Mouse (Mus musculus) megakaryocyte, adult 5-6 weeks (primary cell): Measurements from ENCODE around the gene Ing5. TPM values are rescaled to one million over a fixed set of nuclear protein-coding genes. Genes with fewer than 3 reads are reported as not detected.
"Not testable (repeated sequence)": the region's sequence is repeated elsewhere in the genome, so short reads cannot be mapped to it uniquely, and the experiment has no call there.

Experiments
- ATAC-seq: 2 replicates; pipeline ENCODE4 v1.8.0; 2016; ENCODE audit warnings: mild to moderate bottlenecking, inconsistent platforms; ENCODE audit not compliant: poor library complexity, severe bottlenecking
- total RNA-seq, 2 experiments: library from RNA; stranded (forward) in 1 of 2; stranded (reverse) in 1 of 2; fragments of 153-499, 151-499 nt in 1 of 2; fragments of 221-1000, 200-1000 nt in 1 of 2; gene quantifications; 2 replicates each; pipeline versions ENCODE4 v1.2.3 to v1.2.4; 2015 to 2017

The Ing5 gene
- total RNA-seq, 2 experiments from 2014 or later, result 8.3 to 22.1 TPM

DNA sequence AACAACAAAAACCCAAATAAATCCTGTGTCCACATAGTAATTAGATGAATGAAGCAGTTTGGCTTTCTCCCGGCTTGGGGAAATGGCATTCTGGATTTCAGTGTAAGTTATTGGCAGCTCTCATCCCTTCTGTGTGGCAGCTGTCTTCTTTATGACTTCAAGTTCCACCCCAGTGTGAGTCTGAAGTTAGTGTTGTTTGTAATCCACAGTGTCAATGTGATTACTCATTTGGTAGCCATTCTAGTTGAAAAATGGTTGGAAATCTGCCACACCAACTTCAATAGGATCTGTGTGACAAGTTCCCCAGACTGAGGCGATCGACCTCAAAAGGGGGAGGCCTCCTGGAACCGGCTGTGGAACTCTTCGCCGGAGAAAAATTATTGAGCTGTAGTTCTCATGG lies 53.6 kb downstream of the Ing5 start:
- ATAC-seq, result no peak

DNA sequence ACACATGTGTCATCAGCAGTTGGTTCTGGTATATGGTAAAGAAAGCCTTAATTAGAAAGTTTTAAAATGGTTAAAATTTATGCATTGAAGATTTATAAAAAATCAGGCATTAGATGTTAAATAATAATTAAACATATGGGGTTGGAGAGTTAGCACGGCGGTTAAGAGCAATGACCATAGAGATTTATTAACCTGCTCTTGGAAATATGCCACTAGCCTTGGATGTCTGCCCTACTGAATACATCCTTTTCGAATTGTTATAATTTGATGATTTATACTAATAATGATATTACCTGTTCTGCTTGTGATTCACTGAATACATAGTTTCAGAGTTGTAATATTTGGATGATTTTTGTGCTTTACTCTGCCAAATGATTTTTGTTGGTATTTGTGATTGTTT lies 54.2 kb downstream of the Ing5 start:
- no peak for ATAC-seq

DNA sequence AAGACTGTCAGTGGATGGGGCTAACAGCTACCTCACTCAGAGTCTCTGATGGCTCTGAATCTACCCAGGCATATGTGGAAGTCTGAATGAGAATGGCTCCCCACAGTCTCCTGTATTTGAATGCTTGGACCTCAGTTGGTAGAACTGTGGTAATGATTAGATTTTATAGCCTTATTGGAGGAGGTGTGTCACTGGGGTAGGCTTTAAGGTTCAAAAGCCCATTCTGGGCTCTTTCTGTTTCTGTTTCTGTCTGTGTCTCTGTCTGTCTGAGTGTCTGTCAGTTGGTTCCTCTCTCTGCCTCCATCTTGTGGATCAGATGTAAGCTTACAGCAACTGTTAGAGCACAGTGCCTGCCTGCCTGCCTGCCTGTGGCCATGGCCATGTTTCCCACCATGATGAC lies 55.9 kb downstream of the Ing5 start:
- ATAC-seq, result no peak

DNA sequence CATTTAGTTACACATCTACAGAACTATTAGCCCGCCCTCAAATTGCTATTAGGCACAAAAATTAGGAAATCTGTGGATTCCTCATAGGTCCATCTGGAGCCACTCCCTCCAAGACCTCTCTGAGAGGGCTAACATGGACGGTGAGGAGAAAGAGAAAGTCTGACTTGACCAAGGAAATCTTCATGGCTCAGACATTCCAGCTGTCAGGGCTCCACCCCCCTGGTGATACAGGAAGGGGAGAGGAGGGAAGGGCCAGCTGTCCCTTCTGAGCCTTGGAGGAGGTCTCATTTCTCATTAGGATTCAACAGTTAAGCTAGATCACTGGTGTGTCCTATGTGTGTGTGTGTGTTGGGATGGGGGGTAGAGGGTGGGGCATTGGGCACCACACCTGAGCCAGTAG lies 57.3 kb downstream of the Ing5 start, which contains the start of gene Gal3st2:
TSS of gene Gal3st2 (plus strand) at position 259 of the 400 bp plus-strand sequence.
- not testable (repeated sequence) for ATAC-seq

Other genes with a start within 250 kb of the Ing5 start
- gene Stk25, start 145.3 kb upstream of the Ing5 start, total RNA-seq (2015), result 21.4 and 22.7 TPM in 2 replicates
- gene Stk25, start 145.3 kb upstream of the Ing5 start, total RNA-seq (2017), result 26.5 and 39.6 TPM in 2 replicates
- gene Bok, start 118.3 kb upstream of the Ing5 start, total RNA-seq (2015), result not detected in 2 replicates
- gene Bok, start 118.3 kb upstream of the Ing5 start, total RNA-seq (2017), result not detected in 2 replicates
- gene Atg4b, start 52.5 kb upstream of the Ing5 start, total RNA-seq (2015), result 16.6 and 19.9 TPM in 2 replicates
- 34.5 and 36.5 TPM in 2 replicates for gene Atg4b, start 52.5 kb upstream of the Ing5 start, total RNA-seq (2017)
- gene Thap4, start 49.1 kb upstream of the Ing5 start, total RNA-seq (2015), result 19.5 and 25.3 TPM in 2 replicates
- gene Thap4, start 49.1 kb upstream of the Ing5 start, total RNA-seq (2017), result 11.5 and 14.0 TPM in 2 replicates
- gene Dtymk, start 2.0 kb upstream of the Ing5 start, total RNA-seq (2015), result 89.6 and 94.6 TPM in 2 replicates
- gene Dtymk, start 2.0 kb upstream of the Ing5 start, total RNA-seq (2017), result 78.7 and 94.6 TPM in 2 replicates
- gene D2hgdh, start 20.9 kb downstream of the Ing5 start, total RNA-seq (2015), result 10.8 and 12.4 TPM in 2 replicates
- 13.2 and 15.2 TPM in 2 replicates for gene D2hgdh, start 20.9 kb downstream of the Ing5 start, total RNA-seq (2017)
- gene Gal3st2, start 57.3 kb downstream of the Ing5 start, total RNA-seq (2015), result not detected in 2 replicates
- not detected in 2 replicates for gene Gal3st2, start 57.3 kb downstream of the Ing5 start, total RNA-seq (2017)
- not detected in 2 replicates for gene Gal3st2b, start 114.3 kb downstream of the Ing5 start, total RNA-seq (2015)
- not detected in 2 replicates for gene Gal3st2b, start 114.3 kb downstream of the Ing5 start, total RNA-seq (2017)
- not detected in 2 replicates for gene Gal3st2c, start 186.5 kb downstream of the Ing5 start, total RNA-seq (2015)
- not detected in 2 replicates for gene Gal3st2c, start 186.5 kb downstream of the Ing5 start, total RNA-seq (2017)
- not detected in 2 replicates for gene Neu4, start 216.5 kb downstream of the Ing5 start, total RNA-seq (2015)
- gene Neu4, start 216.5 kb downstream of the Ing5 start, total RNA-seq (2017), result not detected in 2 replicates
- not detected in 2 replicates for gene Pdcd1, start 248.6 kb downstream of the Ing5 start, total RNA-seq (2015)
- gene Pdcd1, start 248.6 kb downstream of the Ing5 start, total RNA-seq (2017), result 0.26 TPM in 1 of 2 replicates, not detected in the other